Mouse (Mus musculus): ENCODE data around the gene Wiz.

GRCm38 (mm10) chr17:32420781-32421180 is 31.5 kb upstream of the Wiz start:
- TF ChIP-seq CTCF (conservative IDR thresholded peaks at IDR 0.05 in 1 of 2, IDR thresholded peaks at IDR 0.05 in 1 of 2; ENCODE audit: low read depth in 2 of 2, low read length in 2 of 2): no peak
- TF ChIP-seq ZKSCAN1 (IDR thresholded peaks at IDR 0.05; ENCODE audit: borderline replicate concordance, low read depth, low read length): no peak

Measured in CH12.LX (cell line).